Mouse (Mus musculus) hindbrain, embryonic 15.5 days (tissue): ENCODE measurements at regions not wholly inside any gene's neighbourhood (a gene's known extent, or its start where the extent isn't known, plus 50 kb on each side); places are given as distances from the start of the nearest gene placed in this dataset.

ENCODE experiments used
- ATAC-seq: fragments of 200-750 bp; cut with Nextera tagmentation; 2 replicates; pipeline ENCODE4 v1.8.0; 2017; ENCODE audit warnings: low read depth, moderate number of reproducible peaks, moderate TSS enrichment; ENCODE audit not compliant: low FRiP score
- H3K27ac ChIP-seq: fragments of 300-500 bp; sonication (generic); replicated peaks from 2 replicates; pipeline ENCODE4 v1.5.1; 2015; ENCODE audit warnings: mild to moderate bottlenecking, inconsistent platforms
- H3K27me3 ChIP-seq: fragments of 300-500 bp; sonication (generic); 2 replicates; pipeline ENCODE4 v1.6.1; 2015; ENCODE audit warnings: control low read depth, inconsistent platforms
- H3K36me3 ChIP-seq: fragments of 300-500 bp; sonication (generic); 2 replicates; pipeline ENCODE4 v1.6.1; 2015; ENCODE audit warnings: control low read depth, inconsistent platforms
- H3K4me1 ChIP-seq: fragments of 300-500 bp; sonication (generic); replicated peaks from 2 replicates; pipeline ENCODE4 v1.6.1; 2015; ENCODE audit warnings: control low read depth, inconsistent platforms
- H3K4me2 ChIP-seq: fragments of 300-500 bp; sonication (generic); 2 replicates; pipeline ENCODE4 v1.6.1; 2015; ENCODE audit warnings: moderate library complexity, mild to moderate bottlenecking, inconsistent platforms
- H3K4me3 ChIP-seq: fragments of 300-500 bp; sonication (generic); 2 replicates; pipeline ENCODE4 v1.5.1; 2015; ENCODE audit warnings: mild to moderate bottlenecking, inconsistent platforms
- H3K9ac ChIP-seq: fragments of 300-500 bp; sonication (generic); 2 replicates; pipeline ENCODE4 v1.6.1; 2015; ENCODE audit warnings: inconsistent platforms
- H3K9me3 ChIP-seq: fragments of 300-500 bp; sonication (generic); 2 replicates; pipeline ENCODE4 v1.6.1; 2016; ENCODE audit warnings: control low read depth, inconsistent platforms
- WGBS: fragments of 180-500 bp; shearing (Covaris S2); methylation state at CpG from one replicate; pipeline ENCODE4 v1.1.7; 2015; 5-methylcytosine and 5-hydroxymethylcytosine counted together

- Histone ChIP-seq H3K4me2 (no peak overlapping the region), H3K4me1 (peaks cover 10% of the 10 kb centered on the region), H3K36me3 (no peaks in the 10 kb centered on the region), H3K9me3 (no peaks in the 10 kb centered on the region), H3K27ac (no peak overlapping the region), H3K4me3 (no peak overlapping the region), H3K9ac (no peak overlapping the region), H3K27me3 (peaks cover 12% of the 10 kb centered on the region; the same call in 1 of the 2 replicates)
- WGBS, result 22% methylated on average over 10 of the region's 10 CpGs
- ATAC-seq, result no peak
Measured at GRCm38 (mm10) chr3:149295257-149295831, 305.0 kb upstream of the Adgrl2 start.

- ATAC-seq, result no peak
- Histone ChIP-seq H3K4me2 (no peak overlapping the region), H3K9ac (no peak overlapping the region), H3K4me3 (no peak overlapping the region), H3K9me3 (no peaks in the 10 kb centered on the region), H3K27me3 (peaks cover 14% of the 10 kb centered on the region; the same call in 1 of the 2 replicates), H3K27ac (no peak overlapping the region), H3K4me1 (peaks cover 10% of the 10 kb centered on the region), H3K36me3 (no peaks in the 10 kb centered on the region)
- 46% methylated on average over 4 of the region's 4 CpGs for WGBS
Measured at GRCm38 (mm10) chr3:149294445-149294844, 304.1 kb upstream of the Adgrl2 start.

GRCm38 (mm10) chr3:149292459-149292858 is 302.1 kb upstream of the Adgrl2 start:
- no peak overlapping the region for H3K27ac ChIP-seq
- H3K4me2 ChIP-seq, result no peak overlapping the region
- ATAC-seq, result no peak
- H3K4me3 ChIP-seq, result no peak overlapping the region
- H3K36me3 ChIP-seq, result no peaks in the 10 kb centered on the region
- 42% methylated on average over 3 of the region's 3 CpGs for WGBS
- H3K9me3 ChIP-seq, result no peaks in the 10 kb centered on the region
- peaks cover 9% of the 10 kb centered on the region; the same call in 1 of the 2 replicates for H3K27me3 ChIP-seq
- H3K4me1 ChIP-seq, result peaks cover 10% of the 10 kb centered on the region
- H3K9ac ChIP-seq, result no peak overlapping the region

- Histone ChIP-seq H3K4me3 (no peak overlapping the region), H3K27me3 (peaks cover 7% of the 10 kb centered on the region; the same call in 1 of the 2 replicates), H3K4me1 (peaks cover 10% of the 10 kb centered on the region), H3K36me3 (no peaks in the 10 kb centered on the region), H3K4me2 (no peak overlapping the region), H3K9ac (no peak overlapping the region), H3K27ac (no peak overlapping the region), H3K9me3 (no peaks in the 10 kb centered on the region)
- WGBS, result 22% methylated on average over 7 of the region's 7 CpGs
- no peak for ATAC-seq
Measured at GRCm38 (mm10) chr3:149291473-149291872, 301.1 kb upstream of the Adgrl2 start.

GRCm38 (mm10) chr3:149290228-149290627 is 299.9 kb upstream of the Adgrl2 start:
- peaks cover 3% of the 10 kb centered on the region; the same call in 1 of the 2 replicates for H3K4me1 ChIP-seq
- no peak overlapping the region for H3K4me2 ChIP-seq
- H3K4me3 ChIP-seq, result no peak overlapping the region
- 83% methylated on average over 8 of the region's 8 CpGs for WGBS
- ATAC-seq, result no peak
- H3K27ac ChIP-seq, result no peak overlapping the region
- no peak overlapping the region for H3K9ac ChIP-seq
- H3K27me3 ChIP-seq, result peaks cover 7% of the 10 kb centered on the region; the same call in 1 of the 2 replicates
- H3K36me3 ChIP-seq, result no peaks in the 10 kb centered on the region
- no peaks in the 10 kb centered on the region for H3K9me3 ChIP-seq

GRCm38 (mm10) chr3:149287080-149287479 is 296.7 kb upstream of the Adgrl2 start:
- WGBS, result 99% methylated on average over 4 of the region's 4 CpGs
- no peaks in the 10 kb centered on the region for H3K36me3 ChIP-seq
- H3K4me1 ChIP-seq, result no peaks in the 10 kb centered on the region
- no peaks in the 10 kb centered on the region for H3K9me3 ChIP-seq
- no peak overlapping the region for H3K4me2 ChIP-seq
- H3K4me3 ChIP-seq, result no peak overlapping the region
- H3K9ac ChIP-seq, result no peak overlapping the region
- H3K27ac ChIP-seq, result no peak overlapping the region
- peaks cover 7% of the 10 kb centered on the region; the same call in 1 of the 2 replicates for H3K27me3 ChIP-seq
- no peak for ATAC-seq

GRCm38 (mm10) chr3:149284976-149285375 is 294.6 kb upstream of the Adgrl2 start:
- 80% methylated on average over 4 of the region's 4 CpGs for WGBS
- Histone ChIP-seq H3K9me3 (no peaks in the 10 kb centered on the region), H3K27ac (no peak overlapping the region), H3K27me3 (0 out of 2 replicates have a peak, but pooled peaks cover 2% of the 10 kb centered on the region), H3K4me1 (no peaks in the 10 kb centered on the region), H3K36me3 (no peaks in the 10 kb centered on the region), H3K9ac (no peak overlapping the region), H3K4me3 (no peak overlapping the region), H3K4me2 (no peak overlapping the region)
- no peak for ATAC-seq

GRCm38 (mm10) chr3:149280807-149281789 is 290.7 kb upstream of the Adgrl2 start:
- no peak overlapping the region for H3K27ac ChIP-seq
- ATAC-seq, result no peak
- WGBS, result 75% methylated on average over 9 of the region's 9 CpGs

GRCm38 (mm10) chr3:149279338-149279737 is 289.0 kb upstream of the Adgrl2 start:
- H3K27me3 ChIP-seq, result no peaks in the 10 kb centered on the region
- no peak overlapping the region for H3K4me2 ChIP-seq
- no peak overlapping the region for H3K4me3 ChIP-seq
- 54% methylated on average over 6 of the region's 6 CpGs for WGBS
- no peaks in the 10 kb centered on the region; the same call in 1 of the 2 replicates for H3K4me1 ChIP-seq
- H3K27ac ChIP-seq, result no peak overlapping the region
- ATAC-seq, result no peak
- H3K9me3 ChIP-seq, result no peaks in the 10 kb centered on the region
- H3K36me3 ChIP-seq, result no peaks in the 10 kb centered on the region
- no peak overlapping the region for H3K9ac ChIP-seq

More at GRCm38 (mm10) chr3:149280807-149281789, 290.7 kb upstream of the Adgrl2 start:
- Histone ChIP-seq H3K4me3 (no peak overlapping the region), H3K27me3 (no peaks in the 10 kb centered on the region), H3K36me3 (no peaks in the 10 kb centered on the region), H3K4me1 (no peaks in the 10 kb centered on the region), H3K9me3 (no peaks in the 10 kb centered on the region), H3K9ac (no peak overlapping the region), H3K4me2 (no peak overlapping the region)

- Histone ChIP-seq H3K4me2 (no peak overlapping the region), H3K4me1 (no peaks in the 10 kb centered on the region; the same call in 1 of the 2 replicates), H3K9me3 (no peaks in the 10 kb centered on the region), H3K4me3 (no peak overlapping the region), H3K27ac (no peak overlapping the region), H3K36me3 (no peaks in the 10 kb centered on the region), H3K9ac (no peak overlapping the region), H3K27me3 (no peaks in the 10 kb centered on the region)
- ATAC-seq, result no peak
- WGBS, result 77% methylated on average over 3 of the region's 3 CpGs
Measured at GRCm38 (mm10) chr3:149277812-149278211, 287.5 kb upstream of the Adgrl2 start.

- WGBS, result 76% methylated on average over 6 of the region's 6 CpGs
- no peak overlapping the region for H3K4me2 ChIP-seq
- H3K27me3 ChIP-seq, result no peaks in the 10 kb centered on the region
- H3K9ac ChIP-seq, result no peak overlapping the region
- H3K36me3 ChIP-seq, result no peaks in the 10 kb centered on the region
- H3K4me1 ChIP-seq, result no peaks in the 10 kb centered on the region; the same call in 1 of the 2 replicates
- H3K4me3 ChIP-seq, result no peak overlapping the region
- no peak for ATAC-seq
- H3K27ac ChIP-seq, result no peak overlapping the region
- H3K9me3 ChIP-seq, result no peaks in the 10 kb centered on the region
Measured at GRCm38 (mm10) chr3:149275478-149276132, 285.2 kb upstream of the Adgrl2 start.

GRCm38 (mm10) chr3:149274987-149275386 is 284.6 kb upstream of the Adgrl2 start:
- ATAC-seq, result no peak
- Histone ChIP-seq H3K4me1 (no peaks in the 10 kb centered on the region; the same call in 1 of the 2 replicates), H3K4me2 (peak overlapping the region; percentile 37), H3K27me3 (no peaks in the 10 kb centered on the region), H3K9ac (no peak overlapping the region), H3K36me3 (no peaks in the 10 kb centered on the region), H3K27ac (no peak overlapping the region), H3K4me3 (no peak overlapping the region), H3K9me3 (no peaks in the 10 kb centered on the region)
- 73% methylated on average over 5 of the region's 5 CpGs for WGBS
